Mouse (Mus musculus): ENCODE results near the gene Gtf2h3. TPM values are rescaled to one million over a fixed set of nuclear protein-coding genes. Genes with fewer than 3 reads are reported as not detected.

The Gtf2h3 gene
- 17.4 and 18.2 TPM in 2 replicates for polyA plus RNA-seq (2012; rRNA removed)

GRCm38 (mm10) chr5:124578633-124579317, at the start of gene Gtf2h3, which contains the start of gene Eif2b1:
Gtf2h3 (plus strand) TSS chr5:124579140.
Eif2b1 (minus strand) TSS chr5:124579131.

DNA sequence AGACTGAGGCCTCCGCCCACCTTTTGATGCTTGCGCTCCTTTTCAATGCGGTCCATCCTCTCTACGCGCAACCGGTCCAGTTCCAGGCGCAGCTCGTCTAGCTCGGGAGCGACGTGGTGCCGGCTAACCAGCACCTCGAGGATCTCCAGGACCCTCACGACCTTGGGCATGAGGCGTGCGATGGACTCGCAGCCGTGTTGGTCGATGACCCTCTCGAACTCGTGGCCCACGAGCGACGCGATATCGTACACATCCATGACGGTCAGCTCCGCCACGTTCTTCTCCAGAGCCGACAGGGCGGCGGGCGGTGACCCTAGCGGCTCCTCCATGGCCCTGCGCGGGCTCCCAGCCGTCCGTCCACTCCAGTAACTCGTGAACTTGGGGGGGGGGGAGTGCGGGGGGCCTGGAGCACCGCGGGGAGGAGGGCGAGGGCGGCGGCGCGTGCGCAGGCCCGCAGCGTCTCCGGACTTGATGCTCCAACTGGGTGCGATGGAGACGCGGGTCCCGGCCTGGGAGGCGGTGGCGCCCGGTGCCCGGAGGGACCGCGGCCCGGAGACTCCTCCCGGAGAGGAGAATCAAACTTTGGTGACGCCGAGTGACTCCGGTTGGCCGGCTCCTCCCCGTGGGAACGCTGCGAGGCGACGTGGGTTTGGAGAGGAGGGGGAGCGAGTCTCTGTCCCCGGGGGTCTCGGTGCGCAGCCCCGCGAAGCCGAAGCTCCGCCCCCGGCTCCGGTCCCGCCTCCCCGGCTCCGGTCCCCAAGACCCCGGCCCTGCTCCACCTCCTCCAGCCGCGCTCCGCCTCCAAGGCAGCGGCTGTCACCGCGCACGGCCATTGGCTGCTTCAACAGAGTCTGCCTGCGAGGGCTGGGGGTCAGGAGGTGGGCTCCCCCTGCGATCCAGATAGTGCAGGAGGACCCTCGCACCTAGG, 48.0 kb upstream of the Gtf2h3 start, which contains the start of gene Rilpl1:
Gene Rilpl1 (minus strand): TSS at position 737 of the 928 bp plus-strand sequence.

GRCm38 (mm10) chr5:124540383-124540786, 38.6 kb upstream of the Gtf2h3 start, which contains the start of gene Tmed2:
Tmed2 (plus strand) TSS chr5:124540695.

DNA sequence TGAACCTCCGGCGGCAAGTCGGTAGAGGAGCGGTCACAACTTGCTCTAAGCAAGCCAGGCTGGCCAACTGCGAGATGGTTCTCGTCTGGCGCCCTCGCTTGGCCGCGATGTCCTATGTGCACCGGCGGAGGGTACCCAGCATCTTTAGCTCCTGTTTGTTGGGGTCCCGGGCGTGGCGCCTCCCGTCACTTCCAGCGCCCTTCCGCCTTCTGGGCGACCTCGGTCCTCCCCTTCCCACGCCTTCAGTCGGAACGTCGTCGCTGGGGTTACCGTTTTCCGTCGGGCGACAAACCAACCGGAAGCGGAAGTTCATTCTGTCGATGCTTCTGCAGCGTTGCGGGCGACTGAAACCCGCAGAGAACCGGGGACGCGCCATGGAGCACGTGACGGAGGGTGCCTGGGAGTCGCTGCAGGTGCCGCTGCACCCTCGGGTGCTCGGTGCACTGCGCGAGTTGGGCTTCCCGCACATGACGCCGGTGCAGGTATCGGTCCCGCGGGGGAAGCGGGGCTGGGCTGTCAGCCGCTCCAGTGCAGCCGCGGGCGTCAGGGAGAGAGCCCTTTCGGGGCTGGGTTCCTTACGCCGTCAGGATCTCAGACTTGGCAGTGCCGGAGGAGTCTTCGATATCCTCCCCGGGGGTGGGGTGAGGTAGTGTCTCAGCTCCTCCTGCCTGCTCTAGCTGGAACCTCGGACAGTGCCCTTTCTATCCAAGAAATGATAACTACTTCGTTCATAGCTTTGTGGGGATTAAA, 26.2 kb upstream of the Gtf2h3 start, which contains the start of gene Ddx55:
Gene Ddx55 (plus strand): TSS at position 307 of the 750 bp plus-strand sequence.

DNA sequence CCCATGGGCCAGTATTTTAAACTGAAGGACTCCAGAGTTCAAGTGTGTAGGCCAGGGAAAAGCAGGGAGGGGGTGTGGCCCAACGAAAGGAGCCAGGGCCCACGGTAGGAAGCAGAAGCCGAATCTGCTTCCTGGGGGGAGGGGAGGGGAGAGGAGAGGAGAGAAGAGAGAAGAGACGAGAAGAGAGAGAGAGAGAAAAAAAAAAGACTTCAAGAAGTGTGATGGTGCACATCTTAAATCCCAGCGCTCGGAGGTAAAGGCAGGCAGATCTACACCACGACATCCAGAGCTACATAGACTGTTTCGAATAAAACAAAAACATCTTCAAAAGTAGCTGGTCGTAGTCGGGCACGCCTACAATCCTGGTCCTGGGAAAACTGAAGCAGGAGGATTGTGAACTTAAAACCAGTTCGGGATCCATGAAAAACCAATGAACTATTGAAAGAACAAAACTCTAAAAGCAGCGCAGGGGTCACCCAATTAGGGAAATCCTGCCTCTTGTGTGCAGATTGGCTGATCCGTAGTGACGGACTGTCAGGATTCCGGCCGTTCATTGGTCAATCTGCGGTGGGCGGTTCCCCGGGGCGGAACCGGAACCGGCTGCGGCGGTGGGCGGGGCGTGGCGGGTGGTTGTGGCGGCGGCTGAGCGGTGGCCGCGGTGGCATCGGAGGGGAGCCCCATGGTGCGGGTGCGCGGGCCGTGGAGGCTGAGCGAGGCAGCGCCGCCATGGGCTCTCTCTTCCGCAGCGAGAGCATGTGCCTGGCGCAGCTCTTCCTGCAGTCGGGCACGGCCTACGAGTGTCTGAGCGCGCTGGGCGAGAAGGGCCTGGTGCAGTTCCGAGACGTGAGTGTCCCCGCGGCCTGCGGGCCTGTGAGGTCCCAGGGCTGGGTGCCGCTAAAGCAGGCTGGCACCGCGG, 49.8 kb downstream of the Gtf2h3 start, which contains the start of gene Atp6v0a2:
Gene Atp6v0a2 (plus strand): TSS at position 129 of the 916 bp plus-strand sequence.

Other genes with a start within 250 kb of the Gtf2h3 start
- gene Cdk2ap1, start 216.1 kb upstream of the Gtf2h3 start, polyA plus RNA-seq (2012; rRNA removed), result 53.1 and 56.8 TPM in 2 replicates
- 12.7 and 13.0 TPM in 2 replicates for gene Sbno1, start 153.1 kb upstream of the Gtf2h3 start, polyA plus RNA-seq (2012; rRNA removed)
- gene Kmt5a, start 139.2 kb upstream of the Gtf2h3 start, polyA plus RNA-seq (2012; rRNA removed), result 36.2 and 44.3 TPM in 2 replicates
- gene Rilpl2, start 100.8 kb upstream of the Gtf2h3 start, polyA plus RNA-seq (2012; rRNA removed), result 13.1 and 15.8 TPM in 2 replicates
- 4.4 and 4.9 TPM in 2 replicates for gene Snrnp35, start 96.0 kb upstream of the Gtf2h3 start, polyA plus RNA-seq (2012; rRNA removed)
- gene Rilpl1, start 47.7 kb upstream of the Gtf2h3 start, polyA plus RNA-seq (2012; rRNA removed), result 2.2 and 2.7 TPM in 2 replicates
- 122 and 129 TPM in 2 replicates for gene Tmed2, start 38.4 kb upstream of the Gtf2h3 start, polyA plus RNA-seq (2012; rRNA removed)
- 4.7 and 5.0 TPM in 2 replicates for gene Ddx55, start 26.3 kb upstream of the Gtf2h3 start, polyA plus RNA-seq (2012; rRNA removed)
- gene Eif2b1, start within 50 bp of the Gtf2h3 start, polyA plus RNA-seq (2012; rRNA removed), result 16.0 and 17.2 TPM in 2 replicates
- 5.9 and 6.5 TPM in 2 replicates for gene Atp6v0a2, start 49.4 kb downstream of the Gtf2h3 start, polyA plus RNA-seq (2012; rRNA removed)
- gene Dnah10, start 145.9 kb downstream of the Gtf2h3 start, polyA plus RNA-seq (2012; rRNA removed), result 0.01 TPM in 2 replicates